Mouse (Mus musculus): ENCODE results near the gene Gm20828.
"Not testable (repeated sequence)": the region's sequence is repeated elsewhere in the genome, so short reads cannot be mapped to it uniquely, and the experiment has no call there.

Gene Gm20828

GRCm38 (mm10) chrY:11199274-11199673, at the start of gene Gm20828:
Gene Gm20828 (minus strand): TSS chrY:11199374.
- DNase-seq (ENCODE audit: low spot score) = not testable (repeated sequence)

All from c-Kit-positive CD71-positive TER-119-positive erythroid progenitor cells, embryonic 14.5 days (primary cell).